Mouse (Mus musculus): ENCODE results near the gene Depdc1a. TPM values are rescaled to one million over a fixed set of nuclear protein-coding genes. Genes with fewer than 3 reads are reported as not detected.
"Not testable (repeated sequence)": the region's sequence is repeated elsewhere in the genome, so short reads cannot be mapped to it uniquely, and the experiment has no call there.

Gene Depdc1a
- 13.3 and 15.3 TPM in 2 replicates for total RNA-seq (2014; fragmentation: Nextera tagmentation)
- 11.8 and 14.4 TPM in 2 replicates for total RNA-seq (2017)

GRCm38 (mm10) chr3:159495243-159495801 is at the start of gene Depdc1a:
Gene Depdc1a, plus strand, starts transcription at chr3:159495433.
- ATAC-seq (replicated peaks; ENCODE audit: low FRiP score, low TSS enrichment, poor library complexity, severe bottlenecking), result peak; percentile 100

- ATAC-seq (replicated peaks; ENCODE audit: low FRiP score, low TSS enrichment, poor library complexity, severe bottlenecking), result no peak
Observed at GRCm38 (mm10) chr3:159470059-159470458, 25.2 kb upstream of the Depdc1a start.

- no peak for ATAC-seq (replicated peaks; ENCODE audit: low FRiP score, low TSS enrichment, poor library complexity, severe bottlenecking)
Observed at GRCm38 (mm10) chr3:159475465-159475864, 19.8 kb upstream of the Depdc1a start.

- no peak for ATAC-seq (replicated peaks; ENCODE audit: low FRiP score, low TSS enrichment, poor library complexity, severe bottlenecking)
Observed at GRCm38 (mm10) chr3:159477250-159477962, 17.8 kb upstream of the Depdc1a start.

- not testable (repeated sequence) for ATAC-seq (replicated peaks; ENCODE audit: low FRiP score, low TSS enrichment, poor library complexity, severe bottlenecking)
Observed at GRCm38 (mm10) chr3:159494709-159495108, 524 bp upstream of the Depdc1a start.

- ATAC-seq (replicated peaks; ENCODE audit: low FRiP score, low TSS enrichment, poor library complexity, severe bottlenecking), result no peak
Observed at GRCm38 (mm10) chr3:159508899-159509298, 13.7 kb downstream of the Depdc1a start.

GRCm38 (mm10) chr3:159528563-159528962 is 33.3 kb downstream of the Depdc1a start:
- ATAC-seq (replicated peaks; ENCODE audit: low FRiP score, low TSS enrichment, poor library complexity, severe bottlenecking), result no peak

GRCm38 (mm10) chr3:159548303-159548702 is 53.1 kb downstream of the Depdc1a start:
- peak; percentile 57; the same call in 1 of the 2 replicates for ATAC-seq (replicated peaks; ENCODE audit: low FRiP score, low TSS enrichment, poor library complexity, severe bottlenecking)

- ATAC-seq (replicated peaks; ENCODE audit: low FRiP score, low TSS enrichment, poor library complexity, severe bottlenecking), result no peak
Observed at GRCm38 (mm10) chr3:159550224-159550623, 55.0 kb downstream of the Depdc1a start.

Other genes starting within 250 kb of the Depdc1a start
- not detected in 2 replicates for gene Rpe65, start 103.7 kb downstream of the Depdc1a start, total RNA-seq (2014; fragmentation: Nextera tagmentation)
- not detected in 2 replicates for gene Rpe65, start 103.7 kb downstream of the Depdc1a start, total RNA-seq (2017)

Measured in megakaryocyte-erythroid progenitor cell, adult 5-6 weeks (primary cell).